Mouse (Mus musculus) limb, embryonic 15.5 days (tissue): ENCODE results near the gene Egfr. TPM values are rescaled to one million over a fixed set of nuclear protein-coding genes. Genes with fewer than 3 reads are reported as not detected.

Experiments
- ATAC-seq: fragments of 200-750 bp; cut with Nextera tagmentation; 2 replicates; pipeline ENCODE4 v1.8.0; 2017; ENCODE audit warnings: low read depth, moderate TSS enrichment; ENCODE audit not compliant: insufficient number of reproducible peaks, low FRiP score, low TSS enrichment
- H3K27ac ChIP-seq: fragments of 300-500 bp; sonication (generic); 2 replicates; pipeline ENCODE4 v1.5.1; 2015; ENCODE audit warnings: moderate library complexity, mild to moderate bottlenecking, inconsistent platforms
- H3K27me3 ChIP-seq: fragments of 300-500 bp; sonication (generic); 2 replicates; pipeline ENCODE4 v1.6.1; 2015; ENCODE audit warnings: inconsistent platforms
- H3K36me3 ChIP-seq: fragments of 300-500 bp; sonication (generic); 2 replicates; pipeline ENCODE4 v1.6.1; 2015; ENCODE audit warnings: inconsistent platforms
- H3K4me1 ChIP-seq: fragments of 300-500 bp; sonication (generic); 2 replicates; pipeline ENCODE4 v1.6.1; 2015; ENCODE audit warnings: inconsistent platforms
- H3K4me2 ChIP-seq: fragments of 300-500 bp; sonication (generic); 2 replicates; pipeline ENCODE4 v1.6.1; 2015; ENCODE audit warnings: mild to moderate bottlenecking, inconsistent platforms
- H3K4me3 ChIP-seq: fragments of 300-500 bp; sonication (generic); 2 replicates; pipeline ENCODE4 v1.5.1; 2015; ENCODE audit warnings: mild to moderate bottlenecking, inconsistent platforms
- H3K9ac ChIP-seq: fragments of 300-500 bp; sonication (generic); 2 replicates; pipeline ENCODE4 v1.6.1; 2015; ENCODE audit warnings: inconsistent platforms
- H3K9me3 ChIP-seq: fragments of 300-500 bp; sonication (generic); 2 replicates; pipeline ENCODE4 v1.6.1; 2016; ENCODE audit warnings: inconsistent platforms
- WGBS: fragments of 180-500 bp; shearing (Covaris S2); methylation state at CpG from one replicate; pipeline ENCODE4 v1.1.7; 2015; 5-methylcytosine and 5-hydroxymethylcytosine counted together
- polyA plus RNA-seq: library from polyadenylated mRNA; unstranded; fragments of >200 nt; fragmentation: Nextera tagmentation; extraction: Ambion mirVana; gene quantifications from 2 replicates; pipeline ENCODE4 v1.2.1, GENCODE M21; 2015

The Egfr gene
- polyA plus RNA-seq, 1 experiment from 2014 or later = 28.9 TPM

- Histone ChIP-seq H3K27ac (no peak overlapping the region), H3K36me3 (peaks cover 32% of the 10 kb centered on the region), H3K9me3 (no peaks in the 10 kb centered on the region), H3K27me3 (no peaks in the 10 kb centered on the region), H3K4me2 (no peak overlapping the region), H3K4me3 (no peak overlapping the region), H3K4me1 (peaks cover 7% of the 10 kb centered on the region; the same call in 1 of the 2 replicates), H3K9ac (no peak overlapping the region)
- 57% methylated on average over 5 of the region's 5 CpGs for WGBS
- no peak for ATAC-seq
Measured at GRCm38 (mm10) chr11:16871120-16871519, 119.1 kb downstream of the Egfr start.

- 0 out of 2 replicates have a peak, but pooled peaks have one; percentile 10 for ATAC-seq
Measured at GRCm38 (mm10) chr11:16877676-16878378, 125.8 kb downstream of the Egfr start.

GRCm38 (mm10) chr11:16881932-16882331 is 129.9 kb downstream of the Egfr start:
- Histone ChIP-seq H3K4me1 (peaks cover 4% of the 10 kb centered on the region; the same call in 1 of the 2 replicates), H3K27me3 (no peaks in the 10 kb centered on the region), H3K36me3 (peaks cover 29% of the 10 kb centered on the region), H3K27ac (no peak overlapping the region), H3K4me3 (no peak overlapping the region), H3K9ac (no peak overlapping the region), H3K9me3 (no peaks in the 10 kb centered on the region), H3K4me2 (no peak overlapping the region)
- ATAC-seq = no peak
- WGBS = 48% methylated on average over 4 of the region's 4 CpGs

More at GRCm38 (mm10) chr11:16877676-16878378, 125.8 kb downstream of the Egfr start:
- Histone ChIP-seq H3K4me1 (peaks cover 4% of the 10 kb centered on the region; the same call in 1 of the 2 replicates), H3K4me3 (no peak overlapping the region), H3K9me3 (no peaks in the 10 kb centered on the region), H3K27ac (peak overlapping the region; percentile 33; the same call in 1 of the 2 replicates), H3K9ac (no peak overlapping the region), H3K36me3 (peaks cover 29% of the 10 kb centered on the region; the same call in 1 of the 2 replicates), H3K4me2 (no peak overlapping the region), H3K27me3 (no peaks in the 10 kb centered on the region)
- 43% methylated on average over 9 of the region's 9 CpGs for WGBS

GRCm38 (mm10) chr11:16886152-16886551 is 134.1 kb downstream of the Egfr start:
- H3K27me3 ChIP-seq = no peaks in the 10 kb centered on the region
- H3K9ac ChIP-seq = no peak overlapping the region
- ATAC-seq = no peak
- H3K27ac ChIP-seq = no peak overlapping the region
- H3K9me3 ChIP-seq = no peaks in the 10 kb centered on the region
- no peak overlapping the region for H3K4me2 ChIP-seq
- H3K4me3 ChIP-seq = no peak overlapping the region
- H3K4me1 ChIP-seq = no peaks in the 10 kb centered on the region
- WGBS = 51% methylated on average over 6 of the region's 6 CpGs
- H3K36me3 ChIP-seq = peaks cover 24% of the 10 kb centered on the region

- H3K4me1 ChIP-seq = no peaks in the 10 kb centered on the region
- no peak overlapping the region for H3K9ac ChIP-seq
- H3K4me2 ChIP-seq = no peak overlapping the region
- no peak overlapping the region for H3K27ac ChIP-seq
- no peak for ATAC-seq
- H3K27me3 ChIP-seq = no peaks in the 10 kb centered on the region
- no peak overlapping the region for H3K4me3 ChIP-seq
- no peaks in the 10 kb centered on the region for H3K9me3 ChIP-seq
- H3K36me3 ChIP-seq = peaks cover 13% of the 10 kb centered on the region
Measured at GRCm38 (mm10) chr11:16888086-16888485, 136.1 kb downstream of the Egfr start.

GRCm38 (mm10) chr11:16895441-16896356 is 143.7 kb downstream of the Egfr start:
- Histone ChIP-seq H3K4me3 (no peak overlapping the region), H3K9me3 (no peaks in the 10 kb centered on the region), H3K4me2 (no peak overlapping the region), H3K27ac (peak overlapping the region; percentile 84), H3K36me3 (peaks cover 25% of the 10 kb centered on the region), H3K27me3 (no peaks in the 10 kb centered on the region), H3K4me1 (peaks cover 10% of the 10 kb centered on the region), H3K9ac (no peak overlapping the region)
- 42% methylated on average over 13 of the region's 13 CpGs for WGBS
- ATAC-seq = peak; percentile 83

GRCm38 (mm10) chr11:16897681-16898080 is 145.7 kb downstream of the Egfr start:
- no peak for ATAC-seq
- Histone ChIP-seq H3K4me2 (no peak overlapping the region), H3K27me3 (no peaks in the 10 kb centered on the region), H3K9ac (no peak overlapping the region), H3K27ac (no peak overlapping the region), H3K4me3 (no peak overlapping the region), H3K9me3 (no peaks in the 10 kb centered on the region), H3K36me3 (peaks cover 25% of the 10 kb centered on the region), H3K4me1 (peaks cover 14% of the 10 kb centered on the region)
- 73% methylated on average over 2 of the region's 2 CpGs for WGBS

- Histone ChIP-seq H3K27me3 (no peaks in the 10 kb centered on the region), H3K27ac (no peak overlapping the region), H3K9me3 (no peaks in the 10 kb centered on the region), H3K4me1 (peaks cover 17% of the 10 kb centered on the region), H3K9ac (no peak overlapping the region), H3K36me3 (peaks cover 23% of the 10 kb centered on the region), H3K4me3 (no peak overlapping the region), H3K4me2 (no peak overlapping the region)
- no peak for ATAC-seq
- 94% methylated on average over 1 of the region's 1 CpGs for WGBS
Measured at GRCm38 (mm10) chr11:16900182-16900581, 148.2 kb downstream of the Egfr start.

- Histone ChIP-seq H3K36me3 (peaks cover 30% of the 10 kb centered on the region), H3K27me3 (no peaks in the 10 kb centered on the region), H3K4me2 (no peak overlapping the region), H3K27ac (no peak overlapping the region), H3K9me3 (no peaks in the 10 kb centered on the region), H3K4me1 (peaks cover 12% of the 10 kb centered on the region), H3K9ac (no peak overlapping the region), H3K4me3 (no peak overlapping the region)
- no peak for ATAC-seq
- WGBS = 80% methylated on average over 8 of the region's 8 CpGs
Measured at GRCm38 (mm10) chr11:16900653-16901416, 148.8 kb downstream of the Egfr start.

GRCm38 (mm10) chr11:16904302-16905011 is 152.5 kb downstream of the Egfr start:
- Histone ChIP-seq H3K4me2 (no peak overlapping the region), H3K4me3 (no peak overlapping the region), H3K36me3 (peaks cover 41% of the 10 kb centered on the region), H3K27ac (no peak overlapping the region), H3K9ac (no peak overlapping the region), H3K9me3 (no peaks in the 10 kb centered on the region), H3K27me3 (no peaks in the 10 kb centered on the region), H3K4me1 (peaks cover 12% of the 10 kb centered on the region)
- 67% methylated on average over 8 of the region's 8 CpGs for WGBS
- no peak for ATAC-seq

GRCm38 (mm10) chr11:16905012-16905332 is 153.0 kb downstream of the Egfr start:
- Histone ChIP-seq H3K27me3 (no peaks in the 10 kb centered on the region), H3K36me3 (peaks cover 44% of the 10 kb centered on the region), H3K4me2 (no peak overlapping the region), H3K9me3 (no peaks in the 10 kb centered on the region), H3K9ac (no peak overlapping the region), H3K4me1 (peaks cover 12% of the 10 kb centered on the region), H3K27ac (no peak overlapping the region), H3K4me3 (no peak overlapping the region)
- WGBS = 34% methylated on average over 3 of the region's 3 CpGs
- no peak for ATAC-seq
